Mouse (Mus musculus) frontal cortex, postnatal 36 days (tissue): Measurements from ENCODE around the gene Angpt4.

Source experiments
- DNase-seq, 2 experiments: peaks; one replicate each; pipeline ENCODE4 v3.0.0; 2022; ENCODE audit warnings: low spot score in 2 of 2

Angpt4 gene

GRCm38 (mm10) chr2:151910919-151911500 is at the start of gene Angpt4:
Gene Angpt4 (plus strand): TSS chr2:151911210.
- no peak for DNase-seq

DNA sequence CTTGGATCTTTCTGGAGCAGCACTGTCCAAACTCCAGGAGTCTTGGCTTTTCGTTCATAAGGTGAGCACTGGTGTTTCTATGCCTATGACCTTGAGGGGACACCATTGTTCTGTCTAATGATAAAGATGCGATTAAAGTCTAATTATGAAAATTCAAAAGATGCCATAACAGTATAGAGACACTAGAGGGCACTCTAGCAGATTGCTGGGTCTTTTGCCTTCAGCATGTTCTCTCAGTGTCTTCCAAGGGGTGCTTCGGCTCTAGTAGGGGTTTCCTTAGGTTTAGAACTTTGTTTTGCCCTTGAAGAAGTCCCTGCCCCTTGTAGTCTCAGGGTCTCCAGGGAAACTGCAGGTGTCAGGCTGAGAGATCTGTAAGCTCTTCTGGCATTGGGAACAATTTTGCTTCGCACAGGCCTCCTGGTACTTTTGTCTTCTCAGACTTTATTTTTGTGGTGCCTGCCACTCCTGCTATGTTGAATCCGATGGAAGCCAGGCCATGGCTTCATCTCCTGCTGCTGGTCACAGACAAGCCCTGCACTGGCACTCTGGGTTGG is 48.7 kb upstream of the Angpt4 start:
- no peak for DNase-seq

DNA sequence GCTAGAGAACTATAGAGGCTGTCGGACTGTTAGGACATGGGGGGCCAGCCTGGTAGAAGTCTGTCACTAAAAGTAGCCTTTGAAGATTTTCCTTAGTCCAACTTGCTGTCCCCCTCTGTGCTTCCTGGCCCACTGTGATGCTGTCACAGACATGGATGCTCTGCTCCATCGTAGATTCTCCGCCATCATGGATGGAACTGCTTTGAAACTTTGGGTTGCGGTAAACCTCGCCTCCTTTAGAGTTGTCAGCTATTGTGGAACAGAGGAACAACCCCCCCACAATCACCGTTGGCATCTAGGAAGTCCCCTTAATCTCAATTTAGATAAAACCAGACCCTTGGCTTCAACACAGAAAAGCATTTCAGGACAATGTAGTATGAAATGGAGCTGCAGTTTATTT is 46.1 kb upstream of the Angpt4 start:
- no peak for DNase-seq

- peak; percentile 61 to 85 for DNase-seq
Observed at GRCm38 (mm10) chr2:151866487-151866886, 44.5 kb upstream of the Angpt4 start.

DNA sequence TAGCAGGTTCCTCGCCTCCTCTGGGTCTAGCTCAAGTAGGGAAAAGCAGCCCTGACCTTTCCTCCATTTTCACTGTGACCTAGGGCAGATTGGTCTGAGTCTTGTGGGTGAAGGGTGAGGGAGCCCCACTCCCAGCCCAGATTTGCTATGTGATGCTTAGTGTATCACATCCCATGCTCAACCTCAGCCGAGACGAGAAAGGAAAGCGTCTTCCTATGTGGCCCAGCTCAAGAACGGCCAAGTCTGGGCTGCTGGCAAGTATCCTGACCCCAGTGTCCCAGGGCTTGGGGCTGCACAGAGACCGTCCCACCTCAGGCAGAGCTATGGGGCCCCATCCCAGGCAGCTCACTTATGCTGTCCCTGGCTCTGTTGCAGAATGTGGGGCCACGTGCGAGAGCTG is 42.8 kb upstream of the Angpt4 start:
- DNase-seq = no peak

DNA sequence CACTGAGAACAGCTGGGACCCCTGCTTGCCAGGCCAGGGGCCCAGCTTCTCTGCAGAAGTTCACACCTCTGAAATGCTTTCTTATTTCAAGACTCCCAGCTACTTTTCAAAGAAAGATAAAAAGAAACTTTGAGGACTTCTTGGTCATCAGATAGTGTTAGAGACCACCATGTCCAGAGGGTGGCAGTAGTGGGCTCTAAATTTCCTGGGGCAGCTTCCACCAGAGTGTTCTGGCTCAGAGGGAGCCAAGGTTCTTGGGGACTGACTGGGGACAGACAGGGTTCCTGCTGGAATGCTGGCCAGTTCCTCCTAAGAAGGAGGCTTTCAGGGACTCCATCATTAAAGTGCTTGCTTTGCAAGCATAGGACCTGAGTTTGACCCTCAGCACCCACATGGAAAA is 36.5 kb upstream of the Angpt4 start:
- peak; percentile 21 to 45 for DNase-seq

DNA sequence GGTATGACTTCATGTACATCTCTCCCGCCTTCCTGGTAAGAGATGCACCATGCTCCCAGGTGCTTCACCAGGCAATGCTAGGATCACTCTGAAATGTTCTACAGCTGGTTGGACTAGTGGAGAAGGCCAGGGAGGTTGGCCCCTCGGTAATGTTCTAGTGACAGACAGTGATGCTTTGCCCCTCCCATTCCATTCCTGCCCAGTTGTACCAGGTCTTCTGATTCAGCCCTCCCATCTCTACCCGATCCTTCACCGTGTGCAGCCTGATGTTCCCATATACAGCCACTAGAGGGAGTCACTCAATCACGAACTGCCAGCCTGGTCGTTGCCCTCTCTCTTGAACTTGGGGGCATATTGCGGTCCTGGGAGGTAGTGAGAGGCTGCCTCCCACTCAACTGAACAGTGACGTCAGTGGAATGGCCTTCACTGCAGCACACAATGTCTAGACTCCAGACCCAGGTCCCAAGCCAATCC is 35.0 kb upstream of the Angpt4 start:
- peak; percentile 63 to 64 for DNase-seq

DNA sequence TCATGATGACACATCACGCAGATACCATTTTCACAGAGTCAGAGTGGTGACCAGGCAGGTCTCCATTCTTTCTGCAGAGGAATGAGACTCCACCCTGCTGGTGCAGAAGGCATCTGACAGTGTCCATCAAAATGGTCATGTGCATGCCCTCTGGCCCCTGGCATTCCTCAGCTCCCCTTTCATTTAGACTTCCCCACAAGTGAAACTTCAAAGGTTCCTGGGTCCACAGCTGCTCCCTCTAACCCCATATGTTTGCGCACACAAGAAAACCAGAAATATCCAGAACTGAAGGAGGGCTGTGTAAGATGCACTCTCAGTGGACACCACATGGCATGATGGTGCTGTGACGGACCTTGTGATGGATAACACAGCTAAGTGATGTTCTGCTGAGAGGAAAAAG is 32.4 kb upstream of the Angpt4 start:
- DNase-seq = no peak

DNA sequence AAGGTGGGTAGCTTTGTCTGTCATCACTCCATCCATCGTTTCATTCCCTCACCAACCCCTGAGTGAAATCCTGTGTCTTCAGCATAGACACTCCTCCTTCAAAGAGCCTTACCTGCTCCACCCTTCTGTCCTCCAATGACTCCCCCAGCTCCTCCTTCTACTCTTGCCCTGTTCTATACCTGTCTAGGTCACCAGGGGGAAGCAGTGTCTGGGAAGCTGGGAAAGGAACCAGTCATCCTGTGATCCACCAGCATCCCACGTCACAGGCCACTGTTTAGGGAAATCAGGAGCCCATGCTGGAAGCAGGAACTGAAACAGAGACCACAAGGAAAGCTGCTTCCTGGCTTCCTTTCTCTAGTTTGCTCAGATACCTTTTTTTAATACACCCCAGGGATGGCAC is 31.2 kb upstream of the Angpt4 start:
- DNase-seq = no peak

- DNase-seq = peak; percentile 13 to 21
Observed at GRCm38 (mm10) chr2:151891031-151891430, 20.0 kb upstream of the Angpt4 start.

DNA sequence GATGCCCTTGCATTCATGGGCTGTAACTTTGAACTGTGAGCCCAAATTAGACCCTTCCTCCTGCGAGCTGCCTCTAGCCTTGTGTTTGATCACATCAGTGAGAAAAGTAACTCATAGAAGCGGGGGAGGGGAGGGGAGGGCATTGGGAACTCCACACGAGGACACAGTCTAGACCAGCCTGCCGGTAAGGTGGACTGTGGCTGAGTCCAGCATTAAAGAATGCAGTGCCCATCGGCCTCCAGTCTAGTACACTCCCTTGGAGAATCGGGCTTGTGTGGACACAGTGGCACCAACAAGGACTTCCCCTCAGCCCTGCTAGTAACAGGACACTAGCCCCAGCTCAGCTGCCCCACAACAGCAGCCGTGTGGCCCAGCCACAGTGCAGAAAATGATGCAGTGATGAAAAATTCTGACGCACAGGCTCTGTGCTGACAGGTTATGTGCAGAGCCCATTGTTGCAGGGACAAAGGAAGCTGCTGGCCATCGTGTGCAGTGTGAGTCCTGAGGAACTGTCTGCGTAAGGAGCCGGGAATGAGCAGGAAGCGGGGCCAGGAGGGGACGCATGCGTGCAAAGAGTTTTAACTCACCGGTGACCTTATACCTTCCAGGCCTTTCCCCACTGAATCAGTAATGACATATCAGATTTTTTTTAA is 17.8 kb upstream of the Angpt4 start:
- DNase-seq = no peak

GRCm38 (mm10) chr2:151894209-151894980 is 16.6 kb upstream of the Angpt4 start:
- DNase-seq = peak in 1 of 2 experiments; percentile 43

GRCm38 (mm10) chr2:151895911-151896310 is 15.1 kb upstream of the Angpt4 start:
- no peak for DNase-seq

- no peak for DNase-seq
Observed at GRCm38 (mm10) chr2:151898106-151898505, 12.9 kb upstream of the Angpt4 start.

- DNase-seq = no peak
Observed at GRCm38 (mm10) chr2:151900845-151901244, 10.2 kb upstream of the Angpt4 start.

GRCm38 (mm10) chr2:151903267-151903666 is 7.7 kb upstream of the Angpt4 start:
- no peak for DNase-seq

- no peak for DNase-seq
Observed at GRCm38 (mm10) chr2:151903933-151904332, 7.1 kb upstream of the Angpt4 start.

DNA sequence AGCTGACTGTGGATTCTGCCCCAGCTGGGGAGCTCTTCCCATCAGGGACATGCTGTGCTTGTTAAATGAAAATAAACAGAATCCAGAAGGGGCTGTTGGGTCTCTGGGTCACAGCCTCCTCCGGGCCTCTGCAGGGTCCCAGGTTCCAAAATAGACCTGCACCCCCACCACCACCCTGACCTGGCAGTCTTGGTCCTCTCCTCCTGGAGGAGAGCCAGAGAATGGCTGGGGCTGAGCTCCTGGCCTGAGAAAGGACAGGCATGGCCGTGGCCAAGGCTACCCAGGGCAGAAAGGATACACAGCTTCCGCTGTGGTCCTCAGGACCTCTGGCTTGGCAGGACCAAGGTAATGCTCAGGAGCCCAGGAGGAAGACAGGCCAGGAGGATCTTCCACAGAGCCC is 6.4 kb upstream of the Angpt4 start:
- DNase-seq = no peak

GRCm38 (mm10) chr2:151907020-151907419 is 4.0 kb upstream of the Angpt4 start:
- no peak for DNase-seq

GRCm38 (mm10) chr2:151909386-151909785 is 1.6 kb upstream of the Angpt4 start:
- DNase-seq = no peak

GRCm38 (mm10) chr2:151910498-151910897 is 512 bp upstream of the Angpt4 start:
- no peak for DNase-seq

GRCm38 (mm10) chr2:151911751-151912150 is 741 bp downstream of the Angpt4 start:
- no peak for DNase-seq

GRCm38 (mm10) chr2:151914120-151914519 is 3.1 kb downstream of the Angpt4 start:
- DNase-seq = no peak
